7 mouse cellular contexts compared by ENCODE assay signal in the genomic region with DNA sequence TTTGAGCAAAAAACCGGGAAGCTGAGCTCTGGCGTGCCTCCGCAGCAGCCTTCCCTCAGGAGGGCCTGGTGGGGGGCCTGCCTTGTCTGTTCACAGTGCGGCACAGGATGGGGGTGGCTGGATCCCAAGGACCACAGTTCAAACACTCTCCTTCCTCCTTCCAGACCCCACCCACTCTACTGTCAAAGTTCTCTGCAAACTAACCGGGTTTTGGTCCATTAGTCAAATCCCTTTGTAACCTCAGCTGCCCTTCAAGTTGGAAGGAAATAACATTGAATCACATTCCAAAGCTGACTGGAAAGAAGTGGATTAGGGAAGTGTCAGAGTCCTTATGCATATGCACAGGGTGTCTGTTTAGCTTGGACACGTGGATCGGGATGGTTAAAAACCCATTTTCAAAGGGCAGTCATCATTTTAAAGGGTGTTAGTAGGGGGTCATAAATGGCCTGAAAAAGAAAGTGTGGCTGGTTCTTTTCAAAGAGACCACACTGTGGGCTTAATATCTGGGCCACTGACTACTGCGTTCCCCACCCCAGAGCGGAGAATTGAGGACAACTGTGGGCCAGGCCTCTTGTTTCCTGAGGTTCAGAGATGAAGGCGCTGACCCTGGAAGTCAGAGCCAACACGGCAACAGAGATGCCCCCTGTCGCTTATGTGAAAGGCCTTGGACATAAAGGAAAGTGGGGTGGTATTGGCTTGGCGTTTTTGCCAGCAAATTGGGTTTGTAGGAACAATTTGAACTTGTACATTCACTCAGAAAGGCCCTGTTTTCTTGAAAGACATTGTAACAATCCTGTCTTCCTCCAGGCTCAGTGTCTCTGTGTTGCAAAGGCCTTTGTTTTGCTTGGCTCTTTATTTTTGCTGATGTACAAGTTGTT.
DNase-seq lines count a peak whose midpoint lies in the region; ATAC-seq and TF ChIP-seq lines count a peak whose summit lies in the region.

No protein-coding gene starts in this region.

- H3K4me3 ChIP-seq in embryonic facial prominence, embryonic 14.5 days (ENCODE audit: low read depth, low read length), result peak overlapping the region; percentile 44; the same call in 1 of the 2 replicates
- peak overlapping the region; percentile 31; the same call in 1 of the 2 replicates for H3K4me3 ChIP-seq in limb, embryonic 11.5 days (ENCODE audit: low read depth, low read length)
- no peak overlapping the region for H3K4me3 ChIP-seq in olfactory bulb, adult 2 months (ENCODE audit: insufficient read depth, low read depth, low read length)

- peak overlapping the region; percentile 89 for H3K27ac ChIP-seq in embryonic facial prominence, embryonic 14.5 days (replicated peaks; ENCODE audit: low read depth, low read length)
- H3K27ac ChIP-seq in limb, embryonic 11.5 days (replicated peaks; ENCODE audit: low read depth, low read length), result no peak overlapping the region; the same call in 1 of the 2 replicates
- peak overlapping the region; percentile 81; the same call in 1 of the 2 replicates for H3K27ac ChIP-seq in olfactory bulb, adult 2 months (ENCODE audit: insufficient read depth, low read depth, low read length)

- no peak for TF ChIP-seq CTCF in brain, embryonic 14.5 days (IDR thresholded peaks at IDR 0.05; ENCODE audit: borderline replicate concordance, extremely low read depth, insufficient read depth, insufficient read length)
- no peak for TF ChIP-seq CTCF in olfactory bulb, adult 2 months (IDR thresholded peaks at IDR 0.05; ENCODE audit: insufficient read depth, low read depth, low read length)

- H3K36me3 ChIP-seq in embryonic facial prominence, embryonic 14.5 days (ENCODE audit: control insufficient read depth, insufficient read depth, low read length), result no peaks in the 10 kb centered on the region
- H3K36me3 ChIP-seq in limb, embryonic 11.5 days (ENCODE audit: control insufficient read depth, insufficient read depth, low read length), result no peaks in the 10 kb centered on the region

- ATAC-seq in embryonic facial prominence, embryonic 14.5 days (ENCODE audit: low read depth), result 0 out of 2 replicates have a peak, but pooled peaks have one; percentile 48
- no peak for ATAC-seq in limb, embryonic 11.5 days (ENCODE audit: insufficient number of reproducible peaks, low FRiP score, low TSS enrichment, low read depth)
- no peak for ATAC-seq in megakaryocyte, adult 5-6 weeks (ENCODE audit: poor library complexity, severe bottlenecking)
- ATAC-seq in cerebellum, adult (ENCODE audit: insufficient number of reproducible peaks, low FRiP score, low TSS enrichment), result no peak

- TF ChIP-seq POLR2A in brain, embryonic 14.5 days (IDR thresholded peaks at IDR 0.05; ENCODE audit: borderline replicate concordance, extremely low read depth, insufficient read depth, insufficient read length, poor library complexity, severe bottlenecking), result no peak
- no peak for TF ChIP-seq POLR2A in olfactory bulb, adult 2 months (IDR thresholded peaks at IDR 0.05; ENCODE audit: insufficient read depth, low read depth, low read length)

- H3K27me3 ChIP-seq in embryonic facial prominence, embryonic 14.5 days (replicated peaks; ENCODE audit: control insufficient read depth, insufficient read depth, low read length), result no peaks in the 10 kb centered on the region
- no peaks in the 10 kb centered on the region for H3K27me3 ChIP-seq in limb, embryonic 11.5 days (ENCODE audit: control insufficient read depth, insufficient read depth, low read length)

- H3K4me1 ChIP-seq in embryonic facial prominence, embryonic 14.5 days (ENCODE audit: control insufficient read depth, insufficient read depth, low read length), result peaks cover 40% of the 10 kb centered on the region
- H3K4me1 ChIP-seq in limb, embryonic 11.5 days (ENCODE audit: control insufficient read depth, insufficient read depth, low read length), result peaks cover 12% of the 10 kb centered on the region
- H3K4me1 ChIP-seq in olfactory bulb, adult 2 months (ENCODE audit: control insufficient read depth, insufficient read depth, low read length), result peaks cover 7% of the 10 kb centered on the region

- no peaks in the 10 kb centered on the region for H3K9me3 ChIP-seq in embryonic facial prominence, embryonic 14.5 days (ENCODE audit: control insufficient read depth, low read length)
- H3K9me3 ChIP-seq in limb, embryonic 11.5 days (ENCODE audit: control insufficient read depth, low read length), result no peaks in the 10 kb centered on the region

- WGBS in embryonic facial prominence, embryonic 14.5 days, result 30% methylated on average over 13 of the region's 13 CpGs
- 19% methylated on average over 13 of the region's 13 CpGs for WGBS in limb, embryonic 11.5 days
- 70% methylated on average over 13 of the region's 13 CpGs for WGBS in olfactory bulb, adult 2 months

- DNase-seq in brain, embryonic 14.5 days (ENCODE audit: low read depth), result peak; percentile 64
- peak; percentile 47 for DNase-seq in embryonic facial prominence, embryonic 14.5 days (ENCODE audit: low spot score)
- peak; percentile 43 for DNase-seq in heart, postnatal 4 days
- peak; percentile 50 for DNase-seq in limb, embryonic 11.5 days (ENCODE audit: low spot score)

- H3K4me2 ChIP-seq in embryonic facial prominence, embryonic 14.5 days (ENCODE audit: low read depth, low read length), result peak overlapping the region; percentile 77
- H3K4me2 ChIP-seq in limb, embryonic 11.5 days (ENCODE audit: low read depth, severe bottlenecking), result peak overlapping the region; percentile 67

- H3K9ac ChIP-seq in embryonic facial prominence, embryonic 14.5 days (ENCODE audit: low read depth, low read length), result peak overlapping the region; percentile 67
- peak overlapping the region; percentile 38; the same call in 1 of the 2 replicates for H3K9ac ChIP-seq in limb, embryonic 11.5 days (ENCODE audit: low read length)
